Mouse (Mus musculus) gastrocnemius, postnatal 14 days (tissue): ENCODE data around the gene Nphp4. TPM values are rescaled to one million over a fixed set of nuclear protein-coding genes. Genes with fewer than 3 reads are reported as not detected.

Source experiments
- DNase-seq: peaks from one replicate; pipeline ENCODE4 v3.0.0; 2021; ENCODE audit warnings: mixed read lengths
- intact Hi-C: fragments of 180-260 bp; cut with DNase I; formaldehyde crosslinking; loops from one replicate; pipeline ENCODE4 v1.15.1; 2025; ENCODE audit warnings: low total_unique reads
- total RNA-seq, 2 experiments: library from RNA; stranded (reverse); gene quantifications; 2 replicates each; pipeline ENCODE4 v1.2.3; 2021

Nphp4 gene
- total RNA-seq, 2 experiments from 2014 or later, result 1.2 to 1.3 TPM

- intact Hi-C loops, result no loop called here
- DNase-seq, result no peak
These were observed 580 bp downstream of the Nphp4 start for GRCm38 (mm10) chr4:152477106-152477465.

- peak; percentile 98 for DNase-seq
- intact Hi-C loops, result no loop called here
These were observed 1.1 kb downstream of the Nphp4 start, which contains the start of gene Kcnab2 for GRCm38 (mm10) chr4:152477466-152478223. TSS of gene Kcnab2 (minus strand) at chr4:152477871.

GRCm38 (mm10) chr4:152478224-152478567 lies 1.7 kb downstream of the Nphp4 start:
- DNase-seq, result no peak
- intact Hi-C loops, result no loop called here

GRCm38 (mm10) chr4:152480426-152480825 lies 3.9 kb downstream of the Nphp4 start:
- DNase-seq, result no peak
- intact Hi-C loops, result loop anchor here (10.0 kb wide), 1 partner anchor 266 kb away; no protein-coding TSS in a partner anchor

- DNase-seq, result no peak
- intact Hi-C loops, result loop anchor here (10.0 kb wide), 1 partner anchor 273 kb away; no protein-coding TSS in a partner anchor
These were observed 11.5 kb downstream of the Nphp4 start for GRCm38 (mm10) chr4:152488046-152488445.

- intact Hi-C loops, result loop anchor here (5.0 kb wide), 2 partner anchors 53 to 148 kb away; no protein-coding TSS in a partner anchor
- no peak for DNase-seq
These were observed 13.8 kb downstream of the Nphp4 start for GRCm38 (mm10) chr4:152490311-152490710.

- peak; percentile 59 for DNase-seq
- intact Hi-C loops, result loop anchor here (5.0 kb wide), 2 partner anchors 54 to 149 kb away; no protein-coding TSS in a partner anchor
These were observed 14.9 kb downstream of the Nphp4 start for GRCm38 (mm10) chr4:152491250-152491899.

- intact Hi-C loops, result loop anchor here (5.0 kb wide), 2 partner anchors 57 to 152 kb away; no protein-coding TSS in a partner anchor
- DNase-seq, result no peak
These were observed 17.9 kb downstream of the Nphp4 start for GRCm38 (mm10) chr4:152494360-152494879.

GRCm38 (mm10) chr4:152512221-152512925 lies 35.9 kb downstream of the Nphp4 start:
- DNase-seq, result no peak
- intact Hi-C loops, result no loop called here

GRCm38 (mm10) chr4:152514884-152515283 lies 38.4 kb downstream of the Nphp4 start:
- no peak for DNase-seq
- intact Hi-C loops, result no loop called here

- DNase-seq, result no peak
- intact Hi-C loops, result no loop called here
These were observed 42.6 kb downstream of the Nphp4 start for GRCm38 (mm10) chr4:152519106-152519505.

- DNase-seq, result peak; percentile 33
- intact Hi-C loops, result no loop called here
These were observed 43.6 kb downstream of the Nphp4 start for GRCm38 (mm10) chr4:152520083-152520482.

- intact Hi-C loops, result no loop called here
- peak; percentile 24 for DNase-seq
These were observed 56.4 kb downstream of the Nphp4 start for GRCm38 (mm10) chr4:152532872-152533271.

- intact Hi-C loops, result no loop called here
- no peak for DNase-seq
These were observed 63.2 kb downstream of the Nphp4 start for GRCm38 (mm10) chr4:152539756-152540155.

- intact Hi-C loops, result no loop called here
- peak; percentile 65 for DNase-seq
These were observed 64.7 kb downstream of the Nphp4 start for GRCm38 (mm10) chr4:152541172-152541571.

GRCm38 (mm10) chr4:152542447-152542846 lies 65.9 kb downstream of the Nphp4 start:
- intact Hi-C loops, result no loop called here
- DNase-seq, result no peak

GRCm38 (mm10) chr4:152546481-152546880 lies 70.0 kb downstream of the Nphp4 start:
- intact Hi-C loops, result no loop called here
- no peak for DNase-seq

- intact Hi-C loops, result no loop called here
- no peak for DNase-seq
These were observed 71.6 kb downstream of the Nphp4 start for GRCm38 (mm10) chr4:152547886-152548663.

- DNase-seq, result no peak
- intact Hi-C loops, result no loop called here
These were observed 73.1 kb downstream of the Nphp4 start for GRCm38 (mm10) chr4:152549507-152550202.
